Mouse (Mus musculus): ENCODE measurements at regions not wholly inside any gene's neighbourhood (a gene's known extent, or its start where the extent isn't known, plus 50 kb on each side); places are given as distances from the start of the nearest gene placed in this dataset.

GRCm38 (mm10) chr8:30941511-30942175 lies 2486.9 kb upstream of the 5930422O12Rik start:
- Histone ChIP-seq H3K27ac (ENCODE audit: insufficient read depth, low read length) (no peak overlapping the region), H3K4me1 (ENCODE audit: control insufficient read depth, insufficient read depth, low read length) (no peaks in the 10 kb centered on the region), H3K4me3 (ENCODE audit: insufficient read depth, low read length) (no peak overlapping the region)
- no peak for TF ChIP-seq CTCF (IDR thresholded peaks at IDR 0.05; ENCODE audit: extremely low read depth, insufficient read depth, low read length)
- no peak for TF ChIP-seq POLR2A (IDR thresholded peaks at IDR 0.05; ENCODE audit: extremely low read depth, insufficient read depth, low read length)

- no peak for TF ChIP-seq POLR2A (IDR thresholded peaks at IDR 0.05; ENCODE audit: extremely low read depth, insufficient read depth, low read length)
- no peak for TF ChIP-seq CTCF (IDR thresholded peaks at IDR 0.05; ENCODE audit: extremely low read depth, insufficient read depth, low read length)
- Histone ChIP-seq H3K27ac (ENCODE audit: insufficient read depth, low read length) (no peak overlapping the region), H3K4me3 (ENCODE audit: insufficient read depth, low read length) (no peak overlapping the region), H3K4me1 (ENCODE audit: control insufficient read depth, insufficient read depth, low read length) (no peaks in the 10 kb centered on the region)
These were observed 2482.1 kb upstream of the 5930422O12Rik start for GRCm38 (mm10) chr8:30946154-30947065.

DNA sequence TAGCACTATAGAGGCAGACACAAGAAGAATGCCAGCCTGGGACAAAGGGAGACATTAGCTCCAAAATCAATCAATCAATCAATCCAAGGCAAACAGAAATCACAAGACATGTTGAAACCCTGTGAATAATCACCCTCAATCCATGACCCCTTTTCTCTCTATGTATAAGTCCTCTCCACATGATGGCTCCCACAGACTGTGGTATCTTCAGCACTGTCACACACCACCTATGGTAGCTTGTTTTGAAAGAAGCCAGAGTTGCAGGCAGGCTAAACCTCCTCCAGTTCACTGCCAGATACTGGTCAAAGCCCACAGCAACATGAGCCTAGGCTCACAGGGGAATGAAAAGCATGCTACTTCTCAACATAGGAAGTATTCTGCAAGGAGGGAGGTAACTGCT lies 2475.7 kb upstream of the 5930422O12Rik start:
- Histone ChIP-seq H3K4me1 (ENCODE audit: control insufficient read depth, insufficient read depth, low read length) (no peaks in the 10 kb centered on the region), H3K4me3 (ENCODE audit: insufficient read depth, low read length) (no peak overlapping the region), H3K27ac (ENCODE audit: insufficient read depth, low read length) (no peak overlapping the region)
- TF ChIP-seq CTCF (IDR thresholded peaks at IDR 0.05; ENCODE audit: extremely low read depth, insufficient read depth, low read length) (no peak), POLR2A (IDR thresholded peaks at IDR 0.05; ENCODE audit: extremely low read depth, insufficient read depth, low read length) (no peak)

- no peaks in the 10 kb centered on the region for H3K4me1 ChIP-seq (ENCODE audit: control insufficient read depth, insufficient read depth, low read length)
- no peak overlapping the region for H3K27ac ChIP-seq (ENCODE audit: insufficient read depth, low read length)
- no peak for TF ChIP-seq POLR2A (IDR thresholded peaks at IDR 0.05; ENCODE audit: extremely low read depth, insufficient read depth, low read length)
- no peak for TF ChIP-seq CTCF (IDR thresholded peaks at IDR 0.05; ENCODE audit: extremely low read depth, insufficient read depth, low read length)
These were observed 2468.9 kb upstream of the 5930422O12Rik start for GRCm38 (mm10) chr8:30959436-30960180.

GRCm38 (mm10) chr8:30960486-30960885 lies 2468.0 kb upstream of the 5930422O12Rik start:
- TF ChIP-seq CTCF (IDR thresholded peaks at IDR 0.05; ENCODE audit: extremely low read depth, insufficient read depth, low read length), result no peak
- no peak for TF ChIP-seq POLR2A (IDR thresholded peaks at IDR 0.05; ENCODE audit: extremely low read depth, insufficient read depth, low read length)
- Histone ChIP-seq H3K4me3 (ENCODE audit: insufficient read depth, low read length) (no peak overlapping the region), H3K27ac (ENCODE audit: insufficient read depth, low read length) (no peak overlapping the region), H3K4me1 (ENCODE audit: control insufficient read depth, insufficient read depth, low read length) (no peaks in the 10 kb centered on the region)

More at GRCm38 (mm10) chr8:30959436-30960180, 2468.9 kb upstream of the 5930422O12Rik start:
- no peak overlapping the region for H3K4me3 ChIP-seq (ENCODE audit: insufficient read depth, low read length)

GRCm38 (mm10) chr8:30962207-30962606 lies 2466.3 kb upstream of the 5930422O12Rik start:
- no peak for TF ChIP-seq CTCF (IDR thresholded peaks at IDR 0.05; ENCODE audit: extremely low read depth, insufficient read depth, low read length)
- no peak for TF ChIP-seq POLR2A (IDR thresholded peaks at IDR 0.05; ENCODE audit: extremely low read depth, insufficient read depth, low read length)
- no peaks in the 10 kb centered on the region for H3K4me1 ChIP-seq (ENCODE audit: control insufficient read depth, insufficient read depth, low read length)
- no peak overlapping the region for H3K4me3 ChIP-seq (ENCODE audit: insufficient read depth, low read length)
- no peak overlapping the region for H3K27ac ChIP-seq (ENCODE audit: insufficient read depth, low read length)

- no peaks in the 10 kb centered on the region; the same call in 1 of the 2 replicates for H3K4me1 ChIP-seq (ENCODE audit: control insufficient read depth, insufficient read depth, low read length)
- TF ChIP-seq CTCF (IDR thresholded peaks at IDR 0.05; ENCODE audit: extremely low read depth, insufficient read depth, low read length) (no peak), POLR2A (IDR thresholded peaks at IDR 0.05; ENCODE audit: extremely low read depth, insufficient read depth, low read length) (no peak)
- no peak overlapping the region for H3K4me3 ChIP-seq (ENCODE audit: insufficient read depth, low read length)
These were observed 2445.7 kb upstream of the 5930422O12Rik start for GRCm38 (mm10) chr8:30982814-30983213.

DNA sequence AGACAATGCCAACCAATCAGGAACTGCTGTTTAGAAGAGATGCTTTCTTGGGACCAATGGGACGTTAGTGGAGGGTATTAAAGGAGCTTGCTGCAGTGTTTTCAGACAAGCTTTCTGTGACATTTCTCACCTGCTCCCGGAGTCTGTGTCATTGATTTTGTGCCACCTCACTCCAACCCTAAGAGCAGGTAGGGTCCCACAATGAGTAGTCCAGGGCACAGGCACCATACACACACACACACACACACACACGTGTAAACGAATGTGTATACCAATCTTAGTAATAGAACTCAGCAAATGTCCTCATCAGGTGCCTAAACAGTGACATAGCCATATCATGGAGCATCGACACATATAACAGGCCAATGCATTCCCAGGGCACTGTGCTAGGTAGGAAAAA lies 2440.5 kb upstream of the 5930422O12Rik start:
- Histone ChIP-seq H3K27ac (ENCODE audit: insufficient read depth, low read length) (no peak overlapping the region), H3K4me3 (ENCODE audit: insufficient read depth, low read length) (no peak overlapping the region), H3K4me1 (ENCODE audit: control insufficient read depth, insufficient read depth, low read length) (no peaks in the 10 kb centered on the region; the same call in 1 of the 2 replicates)
- TF ChIP-seq POLR2A (IDR thresholded peaks at IDR 0.05; ENCODE audit: extremely low read depth, insufficient read depth, low read length), result no peak
- no peak for TF ChIP-seq CTCF (IDR thresholded peaks at IDR 0.05; ENCODE audit: extremely low read depth, insufficient read depth, low read length)

More at GRCm38 (mm10) chr8:30982814-30983213, 2445.7 kb upstream of the 5930422O12Rik start:
- no peak overlapping the region for H3K27ac ChIP-seq (ENCODE audit: insufficient read depth, low read length)

DNA sequence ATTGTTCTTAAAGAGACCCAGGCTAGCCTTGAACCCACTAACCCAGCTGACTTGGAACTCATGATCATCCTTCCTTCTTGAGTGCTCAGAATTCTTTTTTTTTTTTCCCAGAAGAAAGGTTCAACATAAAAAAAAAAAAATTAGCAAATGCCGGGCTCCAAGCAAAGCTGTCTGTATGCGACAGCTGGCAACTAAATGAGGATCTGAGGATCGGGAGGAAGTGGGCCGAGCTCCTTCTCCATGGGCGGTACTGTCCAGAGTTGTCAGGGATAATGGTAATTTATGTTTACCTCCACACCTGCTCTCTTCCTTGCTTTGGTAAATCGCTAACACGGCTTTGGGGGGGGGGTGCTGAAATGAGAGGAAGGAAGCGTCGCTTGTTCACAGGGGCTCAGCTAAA lies 2429.9 kb upstream of the 5930422O12Rik start:
- Histone ChIP-seq H3K4me3 (ENCODE audit: insufficient read depth, low read length) (no peak overlapping the region), H3K4me1 (ENCODE audit: control insufficient read depth, insufficient read depth, low read length) (no peaks in the 10 kb centered on the region; the same call in 1 of the 2 replicates), H3K27ac (ENCODE audit: insufficient read depth, low read length) (no peak overlapping the region)
- TF ChIP-seq CTCF (IDR thresholded peaks at IDR 0.05; ENCODE audit: extremely low read depth, insufficient read depth, low read length) (no peak), POLR2A (IDR thresholded peaks at IDR 0.05; ENCODE audit: extremely low read depth, insufficient read depth, low read length) (no peak)

Data from cortical plate, adult 2 months (tissue).